Mouse (Mus musculus): Measurements from ENCODE around the gene Tmod1.

- TF ChIP-seq MYOD1 (IDR thresholded peaks at IDR 0.05; ENCODE audit: control insufficient read depth, insufficient read length, low read depth) (no peak), CTCF (IDR thresholded peaks at IDR 0.05; ENCODE audit: control insufficient read depth, insufficient read depth, insufficient read length) (no peak), USF1 (IDR thresholded peaks at IDR 0.05; ENCODE audit: low read depth) (no peak)
These were observed 9.2 kb upstream of the Tmod1 start for GRCm38 (mm10) chr4:46029552-46029951.

Data from C2C12 (cell line).